Mouse (Mus musculus): ENCODE measurements at regions not wholly inside any gene's neighbourhood (a gene's known extent, or its start where the extent isn't known, plus 50 kb on each side); places are given as distances from the start of the nearest gene placed in this dataset.

- Histone ChIP-seq H3K4me3 (no peak overlapping the region), H3K4me2 (no peak overlapping the region), H3K9me3 (no peaks in the 10 kb centered on the region), H3K4me1 (no peaks in the 10 kb centered on the region), H3K27me3 (no peaks in the 10 kb centered on the region), H3K27ac (no peak overlapping the region), H3K9ac (no peak overlapping the region), H3K36me3 (no peaks in the 10 kb centered on the region)
- ATAC-seq (ENCODE audit: borderline replicate concordance, extremely low read depth, low FRiP score, low TSS enrichment) = no peak
- whole genome bisulfite sequencing = 15% methylated on average over 4 of the region's 4 CpGs
These were observed 62.7 kb upstream of the Cldn34b3 start for GRCm38 (mm10) chrX:76201366-76201765.

All from lung, embryonic 15.5 days (tissue).